Mouse (Mus musculus) c-Kit-positive CD71-negative TER-119-negative erythroid progenitor cells, embryonic 14.5 days (primary cell): ENCODE measurements around the gene Hsd17b14.

ENCODE experiments used
- DNase-seq: peaks from one replicate; pipeline ENCODE4 v3.0.0-alpha.2; 2013; ENCODE audit warnings: low read depth

The Hsd17b14 gene

DNA sequence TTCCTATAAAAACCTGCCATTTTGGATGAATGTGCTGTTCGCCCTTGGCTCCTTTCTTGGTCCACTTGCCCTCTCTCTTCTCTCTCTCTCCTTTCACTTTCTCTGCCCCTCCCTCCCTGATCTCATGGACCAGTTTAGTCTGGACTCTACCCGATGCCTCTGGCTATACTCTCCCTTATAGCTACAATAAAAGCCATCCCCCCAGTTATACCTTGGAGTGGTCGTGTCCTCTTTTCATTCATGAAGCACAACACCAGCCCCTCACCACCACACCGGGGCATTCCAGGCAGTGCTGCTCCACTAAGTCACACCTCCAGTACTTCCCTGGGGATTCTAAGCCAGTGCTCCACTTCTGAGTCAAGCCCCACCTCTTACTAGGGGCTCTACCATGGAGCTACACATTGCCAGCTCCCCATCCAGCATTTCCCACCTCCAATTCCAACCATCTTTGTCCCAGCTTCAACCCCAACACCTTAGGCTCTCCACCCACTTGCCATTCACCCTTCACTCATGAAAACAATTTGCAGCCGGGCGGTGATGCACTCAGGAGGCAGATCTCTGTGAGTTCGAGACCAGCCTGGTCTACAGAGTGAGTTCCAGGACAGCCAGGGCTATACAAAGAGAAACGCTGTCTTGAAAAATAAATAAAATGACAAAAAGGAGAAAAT is 12.6 kb downstream of the Hsd17b14 start:
- DNase-seq = no peak

DNA sequence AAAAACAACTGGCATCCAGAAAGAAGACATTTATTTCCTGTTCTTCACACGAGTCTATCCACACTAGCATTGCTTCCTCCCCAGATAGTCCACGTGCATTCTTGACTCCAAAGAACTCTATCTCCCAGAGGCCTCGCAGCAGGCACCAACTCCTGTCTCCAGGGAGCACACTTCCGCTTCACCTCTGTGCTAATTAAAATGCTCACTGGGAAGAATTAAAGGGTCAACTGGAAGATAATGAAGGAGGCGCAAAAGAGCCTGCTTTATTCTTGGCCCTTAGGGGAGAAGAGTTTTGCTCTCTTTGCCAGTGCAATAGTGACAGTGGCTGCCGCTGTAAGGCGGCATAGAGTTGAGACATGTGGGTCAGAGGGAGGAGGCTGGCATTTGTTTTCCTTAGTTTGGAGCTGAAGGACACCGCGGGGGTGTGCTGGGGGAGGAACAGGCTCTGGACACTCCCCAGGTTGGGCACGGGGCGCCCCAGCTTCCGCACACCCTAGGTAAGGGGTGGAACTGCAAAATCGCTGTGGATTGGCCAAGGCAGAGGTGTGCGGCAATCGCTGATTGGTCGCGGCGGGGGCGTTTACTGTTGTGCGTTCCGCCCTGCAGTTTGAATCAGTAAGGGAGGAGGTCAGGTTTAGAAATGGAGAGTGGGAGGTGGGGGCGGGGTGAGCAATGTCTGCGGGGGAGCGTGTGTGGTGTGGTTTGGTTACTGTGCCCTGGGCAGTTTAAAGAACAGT is 13.3 kb downstream of the Hsd17b14 start:
- DNase-seq = peak; percentile 87

DNA sequence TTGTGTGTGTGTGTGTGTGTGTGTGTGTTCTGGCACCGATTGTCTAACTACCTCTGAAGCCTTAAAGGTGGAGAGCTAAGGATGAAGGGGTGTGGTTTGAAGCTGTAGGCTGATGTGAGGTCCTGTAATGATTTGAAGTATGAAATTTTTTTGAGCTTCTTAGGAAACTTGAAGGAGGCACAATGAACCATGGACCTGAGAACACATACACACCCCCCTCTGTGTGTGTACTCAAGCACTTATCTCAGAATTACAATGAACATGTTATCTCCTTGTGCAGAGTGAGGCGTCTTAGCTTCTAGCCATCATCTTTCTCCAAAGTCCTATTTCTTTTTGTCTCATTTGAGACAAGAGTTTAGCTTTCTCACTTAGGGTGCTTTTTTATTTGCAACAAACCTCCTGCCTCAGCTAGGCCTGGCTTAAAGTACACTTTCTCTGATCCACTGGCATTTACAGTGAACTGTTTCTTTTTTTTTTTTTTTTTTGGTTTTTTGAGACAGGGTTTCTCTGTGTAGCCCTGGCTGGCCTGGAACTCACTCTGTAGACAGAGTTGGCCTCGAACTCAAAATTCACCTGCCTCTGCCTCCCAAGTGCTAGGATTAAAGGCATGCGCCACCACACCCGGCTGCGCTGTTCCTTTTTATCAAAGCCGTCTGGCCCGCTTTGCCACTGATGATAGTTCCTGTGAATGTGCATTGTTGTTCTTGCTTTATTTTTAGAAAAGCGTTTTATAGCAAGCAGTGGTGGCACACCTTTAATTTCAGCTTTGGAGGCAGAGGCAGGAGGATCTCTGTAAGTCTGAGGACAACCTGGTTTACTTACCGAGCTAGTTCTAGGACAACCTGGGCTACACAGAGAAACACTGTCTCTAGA is 14.1 kb downstream of the Hsd17b14 start:
- DNase-seq = no peak

DNA sequence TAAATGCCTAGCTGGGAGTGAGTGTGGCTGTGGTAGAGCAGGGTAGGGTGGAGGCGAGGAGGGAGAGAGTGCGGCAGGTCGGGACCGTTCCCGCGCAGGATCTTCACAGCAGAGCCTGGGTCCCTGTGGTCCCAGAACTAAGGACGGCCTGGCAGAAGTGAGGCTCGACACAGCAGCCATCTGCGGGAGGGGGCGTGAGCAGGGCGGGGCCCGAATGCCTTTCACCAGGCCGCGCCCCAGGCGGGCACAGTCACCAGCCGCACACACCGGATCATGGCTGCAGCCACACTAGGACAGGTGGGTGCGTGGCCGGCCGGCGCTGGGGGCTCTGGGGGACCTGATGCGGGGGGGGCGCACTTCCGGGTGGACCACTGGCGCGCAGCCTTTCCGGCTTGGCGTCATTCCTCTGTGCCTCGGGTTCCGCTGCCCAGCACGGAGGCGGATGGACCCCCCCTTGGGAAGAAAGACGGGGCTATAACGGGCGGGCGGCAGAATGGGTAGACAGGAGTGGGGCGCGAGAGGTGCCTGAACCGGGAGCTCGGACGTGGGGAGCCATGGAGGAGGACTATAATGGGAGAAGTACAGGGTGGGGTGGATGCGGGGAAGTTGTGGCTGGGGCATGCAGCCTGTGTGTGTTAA is 15.5 kb downstream of the Hsd17b14 start, which contains the start of gene Bcat2:
Gene Bcat2, plus strand, starts transcription at position 51 of the 639 bp plus-strand sequence.
- no peak for DNase-seq

DNA sequence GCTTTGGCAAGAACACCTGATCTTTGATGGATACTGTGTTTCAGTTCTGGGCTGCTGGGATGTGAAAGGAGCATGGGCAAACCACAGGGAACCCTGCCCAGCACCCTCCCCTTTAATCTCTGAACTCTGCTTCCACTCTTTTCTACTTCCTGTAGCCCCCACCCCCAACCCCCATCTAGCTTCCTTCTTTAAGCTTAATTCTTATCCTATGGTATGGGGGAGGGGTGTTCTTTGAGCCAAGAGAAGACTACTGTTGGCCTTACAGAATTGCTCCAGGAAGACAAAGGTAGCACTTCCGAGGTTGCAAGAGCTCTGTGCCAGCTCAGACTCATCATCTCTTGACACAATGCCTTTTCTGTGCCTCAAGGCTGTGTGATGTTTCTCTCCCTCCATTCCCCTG is 17.3 kb downstream of the Hsd17b14 start:
- no peak for DNase-seq

DNA sequence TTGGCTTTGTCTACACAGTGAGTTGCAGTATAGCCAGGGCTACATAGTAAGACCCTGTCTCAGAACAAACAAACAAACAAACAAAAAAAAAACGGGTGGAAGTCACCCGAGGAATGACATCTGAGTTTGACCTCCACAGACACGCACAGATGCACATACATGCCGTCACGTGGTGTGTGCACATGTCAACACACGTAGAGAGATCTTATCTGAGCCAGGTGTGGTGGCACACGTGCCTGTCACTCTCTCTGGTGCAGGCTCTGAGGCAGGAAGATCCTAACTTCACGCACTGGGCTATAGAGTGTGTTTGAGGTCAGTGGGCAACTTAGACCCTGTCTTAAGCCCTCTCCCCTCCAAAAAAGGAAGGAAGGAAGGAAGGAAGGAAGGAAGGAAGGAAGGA is 19.3 kb downstream of the Hsd17b14 start:
- no peak for DNase-seq

DNA sequence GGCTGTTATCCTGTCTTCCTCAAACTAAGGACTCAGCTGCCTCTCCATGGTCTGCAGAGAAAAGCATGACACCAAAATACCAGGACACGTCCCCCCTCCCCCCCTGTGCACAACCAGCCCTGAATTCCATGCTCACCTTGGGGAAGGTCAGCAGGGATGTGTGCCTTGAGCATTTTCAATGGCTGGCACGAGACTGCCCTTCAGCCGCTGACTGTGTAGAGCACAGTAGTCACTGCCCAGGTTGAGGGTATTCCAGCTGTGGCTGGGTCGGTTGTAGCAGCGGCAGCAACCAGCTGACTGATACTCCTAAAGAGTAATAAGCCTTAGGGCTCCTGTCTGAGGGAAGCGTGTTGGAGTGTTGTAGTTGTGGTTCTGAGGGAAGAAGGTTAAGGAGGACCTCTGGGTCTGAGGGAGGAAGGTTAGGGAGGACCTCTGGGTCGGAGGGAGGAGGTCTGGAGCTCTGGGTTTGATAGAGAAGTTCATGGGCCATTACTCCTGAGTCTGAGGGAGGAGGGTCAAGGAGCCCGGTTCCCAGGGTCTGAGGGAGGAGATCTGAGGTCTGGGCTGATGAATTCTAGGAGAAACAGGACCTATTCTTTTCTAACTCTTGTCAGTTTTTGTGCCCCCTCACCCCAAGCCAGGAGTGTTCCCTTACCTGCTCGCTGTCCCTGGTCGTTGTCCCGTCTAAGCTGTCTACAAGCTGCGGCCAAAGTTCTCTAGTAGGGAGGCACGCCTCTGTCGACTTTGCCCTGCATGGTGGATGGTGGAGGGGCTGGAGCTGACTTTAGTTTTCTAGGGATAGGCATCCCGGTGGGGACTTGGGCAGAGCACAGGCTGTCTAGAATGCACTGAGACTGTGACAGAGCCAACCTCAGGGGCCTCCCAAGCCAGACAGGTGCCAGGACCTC is 20.0 kb downstream of the Hsd17b14 start:
- no peak for DNase-seq

DNA sequence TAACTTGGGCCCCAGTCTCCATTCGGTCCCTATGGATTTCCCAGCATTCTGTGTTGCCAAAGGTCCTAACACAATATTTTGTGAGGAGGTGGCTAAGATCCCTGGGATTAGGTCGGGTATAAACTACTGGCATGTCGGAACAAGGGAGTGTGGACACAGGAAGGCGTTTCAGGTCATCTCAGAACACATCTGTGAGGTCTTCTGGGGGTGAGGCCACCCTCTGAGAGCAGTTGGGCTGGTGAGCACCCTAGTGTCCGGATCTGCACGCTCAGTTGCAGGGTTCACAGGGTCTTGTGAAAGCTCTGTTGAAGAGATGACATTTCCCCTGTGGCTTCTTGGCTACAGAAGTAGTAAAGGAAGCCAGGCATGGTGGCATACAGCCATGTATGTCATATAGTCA is 31.2 kb downstream of the Hsd17b14 start:
- no peak for DNase-seq

DNA sequence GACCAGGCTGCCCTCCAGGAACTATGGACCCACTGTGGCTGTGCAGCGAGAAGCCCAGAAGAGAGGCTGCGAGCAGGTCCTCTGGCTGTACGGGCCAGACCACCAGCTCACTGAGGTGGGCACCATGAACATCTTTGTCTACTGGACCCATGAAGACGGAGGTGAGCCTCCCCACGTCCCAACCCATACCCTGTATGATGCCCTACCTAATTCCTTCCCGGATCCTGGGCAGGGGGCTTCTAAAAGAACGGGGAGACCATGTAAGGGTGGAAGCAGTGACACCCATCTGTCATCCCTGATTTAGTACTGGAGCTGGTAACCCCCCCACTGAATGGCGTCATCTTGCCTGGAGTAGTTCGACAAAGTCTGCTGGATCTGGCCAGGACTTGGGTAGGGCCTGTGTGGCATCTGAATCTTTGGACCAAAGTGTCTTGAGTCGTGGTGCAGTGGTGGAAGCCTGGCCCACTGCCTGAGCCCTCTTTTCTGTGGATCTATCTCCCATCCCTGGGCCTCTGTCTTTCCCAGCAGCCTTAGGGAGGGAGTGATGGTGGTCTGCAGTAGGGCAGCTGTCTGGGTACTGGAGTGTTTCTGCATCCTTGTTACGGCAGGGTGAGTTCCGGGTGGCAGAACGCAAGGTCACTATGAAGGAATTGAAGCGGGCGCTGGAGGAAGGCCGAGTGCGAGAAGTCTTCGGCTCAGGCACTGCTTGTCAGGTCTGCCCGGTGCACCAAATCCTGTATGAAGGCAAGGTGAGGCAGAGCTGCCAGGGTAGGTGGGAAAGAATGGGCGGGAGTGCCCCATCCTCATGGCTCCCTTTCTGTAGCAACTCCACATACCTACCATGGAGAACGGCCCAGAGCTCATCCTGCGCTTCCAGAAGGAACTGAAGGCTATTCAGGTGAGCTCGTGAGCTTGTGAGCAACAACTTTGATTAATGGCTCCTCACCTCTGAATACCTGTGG is 33.2 kb downstream of the Hsd17b14 start:
- DNase-seq = no peak

DNA sequence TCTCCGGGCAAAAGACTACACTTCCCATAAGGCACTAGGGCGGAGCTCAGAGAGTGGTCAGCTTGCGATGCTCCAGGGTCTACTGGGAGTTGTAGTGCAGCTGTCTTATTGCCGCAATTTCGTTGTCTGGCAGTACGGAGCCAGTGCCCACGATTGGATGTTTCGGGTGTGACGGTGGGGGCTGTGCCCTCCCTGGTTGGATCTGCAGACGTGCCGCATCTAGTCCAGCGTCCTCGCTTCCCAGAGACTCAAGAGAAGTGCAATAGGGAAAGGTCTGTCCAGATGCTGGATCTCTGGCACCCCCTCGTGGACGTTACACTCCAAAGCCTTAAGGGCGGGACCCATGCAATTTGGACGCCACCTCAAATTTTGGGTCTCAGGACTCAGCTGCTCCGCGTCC is 34.5 kb downstream of the Hsd17b14 start:
- peak; percentile 93 for DNase-seq

DNA sequence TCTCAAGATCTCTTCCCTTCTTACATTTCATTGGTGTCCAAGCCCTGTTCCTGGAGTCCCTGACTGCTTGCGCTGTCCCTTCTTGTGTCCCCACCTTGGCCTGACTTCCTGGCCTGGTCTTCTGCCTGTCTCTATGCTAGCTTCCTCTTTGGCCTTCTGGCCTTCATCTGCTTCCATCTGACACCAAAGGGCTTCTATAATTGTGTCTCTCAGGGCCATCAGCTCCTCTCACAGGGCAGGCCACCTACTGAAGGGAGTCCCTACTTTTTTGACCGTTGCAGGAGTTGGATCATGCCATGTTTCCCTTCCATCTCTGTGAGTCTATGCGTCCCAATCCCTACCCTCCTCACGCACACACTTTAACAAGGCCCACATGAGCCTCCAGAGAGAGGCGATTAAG is 35.2 kb downstream of the Hsd17b14 start:
- no peak for DNase-seq

DNA sequence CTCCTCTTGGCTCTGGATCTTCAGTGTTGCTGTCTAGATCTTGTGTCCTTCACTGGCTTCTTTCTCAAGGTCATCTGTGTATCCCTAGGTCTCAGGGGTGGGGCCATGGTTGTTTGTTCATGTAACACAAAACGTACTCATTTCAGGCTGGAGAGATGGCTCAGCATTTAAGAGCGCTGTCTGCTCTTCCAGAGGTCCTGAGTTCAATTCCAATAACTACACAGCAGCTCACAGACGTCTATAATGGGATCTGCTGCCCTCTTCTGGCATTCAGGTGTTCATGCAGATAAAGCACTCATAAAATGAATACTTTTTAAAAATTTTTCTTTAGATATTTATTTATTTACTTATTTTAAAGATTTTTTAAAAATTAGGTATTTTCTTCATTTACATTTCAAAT is 36.2 kb downstream of the Hsd17b14 start:
- no peak for DNase-seq

DNA sequence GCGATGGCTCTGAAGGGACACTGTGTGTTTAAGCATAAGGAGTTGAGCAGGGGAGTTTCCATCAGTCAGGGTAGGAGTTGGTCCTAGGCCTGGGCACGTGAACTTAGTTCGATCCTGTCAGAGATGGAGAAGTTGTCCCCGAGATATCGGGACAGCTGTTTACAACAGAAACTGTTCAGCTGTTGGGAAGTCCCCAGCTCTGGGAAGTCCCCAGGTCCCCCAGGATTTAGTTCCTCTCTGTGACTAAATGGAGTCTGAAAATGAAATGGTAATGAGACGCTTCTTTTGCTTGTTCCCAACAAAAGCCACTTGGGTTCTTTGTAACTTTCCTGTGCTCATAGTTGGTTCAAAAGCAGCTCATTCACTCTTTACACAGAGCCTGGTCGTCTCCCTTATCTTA is 37.2 kb downstream of the Hsd17b14 start:
- DNase-seq = no peak

DNA sequence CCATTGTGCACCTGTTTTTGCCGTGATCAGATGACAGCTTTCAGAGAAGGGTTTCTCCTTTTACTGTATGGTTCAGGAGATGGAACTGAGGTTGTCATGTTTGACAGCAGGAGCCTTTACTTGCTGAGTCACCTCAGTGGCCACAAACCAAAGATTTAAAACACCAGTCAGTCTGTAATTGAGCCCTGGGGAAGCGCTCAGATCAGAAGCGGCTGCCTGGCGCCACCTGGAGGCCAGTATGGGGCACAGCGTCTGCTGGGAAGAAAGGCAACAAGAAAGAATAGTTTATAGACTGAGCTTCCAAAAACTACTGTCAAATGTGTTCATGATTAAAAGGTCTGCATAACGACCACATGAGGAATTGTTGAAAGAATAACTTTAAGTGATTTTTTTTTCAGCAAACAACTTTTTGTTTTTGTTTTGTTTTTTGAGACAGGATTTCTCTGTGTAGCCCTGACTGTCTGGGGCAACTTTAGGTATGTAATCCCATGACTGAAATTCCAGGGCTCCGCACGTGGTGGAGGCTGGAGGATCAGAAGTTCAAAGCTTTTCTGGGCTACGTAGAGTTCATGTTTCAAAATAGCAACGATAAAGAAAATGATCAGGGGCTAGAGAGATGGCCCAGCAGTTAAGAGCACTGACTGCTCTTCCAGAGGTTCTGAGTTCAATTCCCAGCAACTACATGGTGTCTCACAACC is 38.6 kb downstream of the Hsd17b14 start:
- peak; percentile 81 for DNase-seq

DNA sequence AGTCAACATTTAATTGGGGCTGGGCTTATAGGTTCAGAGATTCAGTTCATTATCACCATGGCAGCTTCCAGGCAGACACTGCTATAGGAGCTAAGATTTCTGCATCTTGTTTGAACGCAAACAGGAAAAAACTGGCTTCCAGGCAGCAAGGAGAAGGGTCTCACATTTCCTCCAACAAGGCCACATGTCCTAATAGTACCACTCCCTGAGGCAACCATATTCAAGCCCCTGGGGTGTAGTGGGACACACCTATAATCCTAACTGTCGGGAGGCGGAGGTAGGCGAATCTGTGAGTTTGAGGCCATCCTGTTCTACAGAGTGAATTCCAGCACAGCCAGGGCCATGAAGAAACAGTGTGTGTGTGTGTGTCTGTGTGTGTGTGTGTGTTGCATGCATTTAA is 40.5 kb downstream of the Hsd17b14 start:
- DNase-seq = no peak

DNA sequence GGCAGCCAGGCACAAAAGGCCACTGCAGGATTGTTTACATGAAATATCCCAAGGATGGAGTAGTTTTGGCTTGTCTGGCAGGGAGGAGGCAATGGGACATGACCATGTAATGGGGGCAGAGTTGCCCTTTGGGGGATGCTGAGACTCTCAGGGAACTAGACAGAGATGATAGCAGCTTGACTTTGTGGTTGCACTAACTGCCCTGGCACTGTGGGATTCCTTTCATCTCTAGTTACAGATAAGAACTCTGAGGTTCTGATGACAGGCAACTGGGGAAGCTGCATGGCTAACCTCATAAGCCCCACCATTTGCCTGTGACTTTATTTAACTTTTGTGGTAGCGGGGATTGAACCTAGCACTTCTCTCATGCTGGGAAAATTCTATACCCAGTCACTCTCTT is 41.4 kb downstream of the Hsd17b14 start:
- no peak for DNase-seq

DNA sequence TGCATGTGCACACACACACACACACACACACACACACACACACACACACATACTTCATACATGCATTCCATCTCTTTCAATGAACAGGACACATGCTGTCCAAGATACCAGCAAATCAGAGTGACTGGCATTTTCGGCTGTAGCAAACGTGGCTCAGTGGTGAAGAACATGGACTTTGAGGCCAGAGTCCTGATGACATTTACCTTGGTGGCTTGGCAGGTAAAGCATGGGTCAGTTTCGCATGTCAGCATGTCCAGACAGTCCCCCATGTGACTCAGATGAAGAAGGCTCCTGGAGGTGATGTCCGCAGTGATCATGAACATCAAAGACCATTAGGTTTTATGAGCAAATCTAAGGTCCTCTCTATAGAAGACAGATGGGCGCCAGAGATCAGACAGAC is 42.3 kb downstream of the Hsd17b14 start:
- DNase-seq = no peak

DNA sequence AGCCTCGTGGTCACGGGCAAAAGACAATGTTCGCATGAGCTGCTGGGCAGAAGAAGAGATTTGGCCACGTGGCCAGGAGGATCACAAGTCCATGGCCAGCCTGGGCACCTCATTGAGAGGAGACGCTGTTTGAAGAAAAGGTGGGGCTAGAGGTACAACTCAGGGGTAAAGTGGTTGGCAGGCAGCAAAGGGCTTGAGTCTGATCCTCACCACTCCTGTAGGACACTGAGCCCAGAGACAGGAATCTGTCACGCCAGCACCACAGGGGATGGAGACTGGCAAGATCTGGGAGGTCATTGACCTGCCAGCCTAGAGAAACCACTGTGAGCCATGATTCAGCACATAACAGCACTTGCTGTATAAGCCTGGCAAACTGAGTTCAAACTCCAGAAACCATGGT is 42.8 kb downstream of the Hsd17b14 start:
- no peak for DNase-seq
